Mouse (Mus musculus): ENCODE measurements around the gene Foxo3. TPM values are rescaled to one million over a fixed set of nuclear protein-coding genes. Genes with fewer than 3 reads are reported as not detected.

Gene Foxo3
- polyA plus RNA-seq, 1 experiment from 2014 or later, result 3.3 TPM

GRCm38 (mm10) chr10:42204768-42205412 is 71.7 kb downstream of the Foxo3 start:
- peaks cover 9% of the 10 kb centered on the region; the same call in 1 of the 2 replicates for H3K36me3 ChIP-seq (replicated peaks)
- H3K9me3 ChIP-seq, result peaks cover 8% of the 10 kb centered on the region; the same call in 1 of the 2 replicates
- DNase-seq (ENCODE audit: low spot score), result no peak
- WGBS, result 87% methylated on average over 20 of the region's 20 CpGs
- no peak overlapping the region for H3K4me3 ChIP-seq
- peak overlapping the region; percentile 53 for H3K27ac ChIP-seq (replicated peaks)
- peaks cover 32% of the 10 kb centered on the region for H3K4me1 ChIP-seq
- no peaks in the 10 kb centered on the region for H3K27me3 ChIP-seq (replicated peaks; ENCODE audit: low read depth, poor library complexity, severe bottlenecking)

GRCm38 (mm10) chr10:42203321-42204155 is 73.0 kb downstream of the Foxo3 start:
- DNase-seq (ENCODE audit: low spot score), result peak; percentile 73
- Histone ChIP-seq H3K27ac (replicated peaks) (peak overlapping the region; percentile 86), H3K4me1 (peaks cover 33% of the 10 kb centered on the region), H3K36me3 (replicated peaks) (peaks cover 3% of the 10 kb centered on the region; the same call in 1 of the 2 replicates), H3K4me3 (peak overlapping the region; percentile 37; the same call in 1 of the 2 replicates), H3K27me3 (replicated peaks; ENCODE audit: low read depth, poor library complexity, severe bottlenecking) (no peaks in the 10 kb centered on the region), H3K9me3 (peaks cover 3% of the 10 kb centered on the region; the same call in 1 of the 2 replicates)
- WGBS, result 40% methylated on average over 18 of the region's 18 CpGs

GRCm38 (mm10) chr10:42202561-42202960 is 74.0 kb downstream of the Foxo3 start:
- H3K9me3 ChIP-seq, result peaks cover 2% of the 10 kb centered on the region; the same call in 1 of the 2 replicates
- peak overlapping the region; percentile 73 for H3K27ac ChIP-seq (replicated peaks)
- H3K27me3 ChIP-seq (replicated peaks; ENCODE audit: low read depth, poor library complexity, severe bottlenecking), result no peaks in the 10 kb centered on the region
- peaks cover 3% of the 10 kb centered on the region for H3K36me3 ChIP-seq (replicated peaks)
- H3K4me1 ChIP-seq, result peaks cover 33% of the 10 kb centered on the region
- 84% methylated on average over 8 of the region's 8 CpGs for WGBS
- H3K4me3 ChIP-seq, result no peak overlapping the region
- DNase-seq (ENCODE audit: low spot score), result no peak

GRCm38 (mm10) chr10:42199472-42199871 is 77.1 kb downstream of the Foxo3 start:
- Histone ChIP-seq H3K36me3 (replicated peaks) (peaks cover 22% of the 10 kb centered on the region), H3K4me1 (peaks cover 49% of the 10 kb centered on the region), H3K9me3 (peaks cover 11% of the 10 kb centered on the region), H3K27ac (replicated peaks) (no peak overlapping the region), H3K27me3 (replicated peaks; ENCODE audit: low read depth, poor library complexity, severe bottlenecking) (no peaks in the 10 kb centered on the region), H3K4me3 (no peak overlapping the region)
- DNase-seq (ENCODE audit: low spot score), result no peak
- 71% methylated on average over 3 of the region's 3 CpGs for WGBS

- no peak overlapping the region for H3K27ac ChIP-seq (replicated peaks)
- WGBS, result 83% methylated on average over 3 of the region's 3 CpGs
- peaks cover 11% of the 10 kb centered on the region for H3K9me3 ChIP-seq
Measured at GRCm38 (mm10) chr10:42198682-42199081, 77.9 kb downstream of the Foxo3 start.

GRCm38 (mm10) chr10:42194784-42195183 is 81.8 kb downstream of the Foxo3 start:
- Histone ChIP-seq H3K27ac (replicated peaks) (peak overlapping the region; percentile 35; the same call in 1 of the 2 replicates), H3K4me3 (no peak overlapping the region), H3K9me3 (peaks cover 11% of the 10 kb centered on the region), H3K4me1 (peaks cover 62% of the 10 kb centered on the region), H3K27me3 (replicated peaks; ENCODE audit: low read depth, poor library complexity, severe bottlenecking) (peaks cover 11% of the 10 kb centered on the region; the same call in 1 of the 2 replicates), H3K36me3 (replicated peaks) (peaks cover 22% of the 10 kb centered on the region)
- 87% methylated on average over 6 of the region's 6 CpGs for WGBS
- no peak for DNase-seq (ENCODE audit: low spot score)

More at GRCm38 (mm10) chr10:42198682-42199081, 77.9 kb downstream of the Foxo3 start:
- Histone ChIP-seq H3K27me3 (replicated peaks; ENCODE audit: low read depth, poor library complexity, severe bottlenecking) (0 out of 2 replicates have a peak, but pooled peaks cover 4% of the 10 kb centered on the region), H3K4me1 (peaks cover 49% of the 10 kb centered on the region), H3K4me3 (no peak overlapping the region), H3K36me3 (replicated peaks) (peaks cover 22% of the 10 kb centered on the region)
- DNase-seq (ENCODE audit: low spot score), result no peak

- H3K27ac ChIP-seq (replicated peaks), result no peak overlapping the region
- 77% methylated on average over 4 of the region's 4 CpGs for WGBS
- peaks cover 11% of the 10 kb centered on the region; the same call in 1 of the 2 replicates for H3K27me3 ChIP-seq (replicated peaks; ENCODE audit: low read depth, poor library complexity, severe bottlenecking)
- peaks cover 11% of the 10 kb centered on the region for H3K9me3 ChIP-seq
- no peak for DNase-seq (ENCODE audit: low spot score)
- H3K4me3 ChIP-seq, result no peak overlapping the region
- peaks cover 67% of the 10 kb centered on the region for H3K4me1 ChIP-seq
- peaks cover 22% of the 10 kb centered on the region for H3K36me3 ChIP-seq (replicated peaks)
Measured at GRCm38 (mm10) chr10:42193981-42194380, 82.6 kb downstream of the Foxo3 start.

- H3K27ac ChIP-seq (replicated peaks), result 0 out of 2 replicates have a peak overlapping the region, but pooled peaks have one; percentile 3
- peaks cover 77% of the 10 kb centered on the region for H3K4me1 ChIP-seq
Measured at GRCm38 (mm10) chr10:42192951-42193350, 83.6 kb downstream of the Foxo3 start.

GRCm38 (mm10) chr10:42189674-42190434 is 86.7 kb downstream of the Foxo3 start:
- no peak for DNase-seq (ENCODE audit: low spot score)
- no peaks in the 10 kb centered on the region for H3K9me3 ChIP-seq
- peaks cover 12% of the 10 kb centered on the region for H3K36me3 ChIP-seq (replicated peaks)
- WGBS, result 81% methylated on average over 13 of the region's 13 CpGs
- H3K27ac ChIP-seq (replicated peaks), result no peak overlapping the region
- H3K4me3 ChIP-seq, result no peak overlapping the region
- peaks cover 66% of the 10 kb centered on the region for H3K4me1 ChIP-seq
- peaks cover 11% of the 10 kb centered on the region; the same call in 1 of the 2 replicates for H3K27me3 ChIP-seq (replicated peaks; ENCODE audit: low read depth, poor library complexity, severe bottlenecking)

More at GRCm38 (mm10) chr10:42192951-42193350, 83.6 kb downstream of the Foxo3 start:
- peaks cover 11% of the 10 kb centered on the region for H3K9me3 ChIP-seq
- 17% methylated on average over 6 of the region's 6 CpGs for WGBS
- peaks cover 22% of the 10 kb centered on the region for H3K36me3 ChIP-seq (replicated peaks)
- H3K27me3 ChIP-seq (replicated peaks; ENCODE audit: low read depth, poor library complexity, severe bottlenecking), result peaks cover 11% of the 10 kb centered on the region; the same call in 1 of the 2 replicates
- no peak overlapping the region for H3K4me3 ChIP-seq
- DNase-seq (ENCODE audit: low spot score), result no peak

GRCm38 (mm10) chr10:42189037-42189436 is 87.5 kb downstream of the Foxo3 start:
- Histone ChIP-seq H3K36me3 (replicated peaks) (peaks cover 19% of the 10 kb centered on the region), H3K4me1 (peaks cover 58% of the 10 kb centered on the region), H3K27me3 (replicated peaks; ENCODE audit: low read depth, poor library complexity, severe bottlenecking) (peaks cover 8% of the 10 kb centered on the region; the same call in 1 of the 2 replicates), H3K4me3 (no peak overlapping the region), H3K27ac (replicated peaks) (no peak overlapping the region), H3K9me3 (no peaks in the 10 kb centered on the region)
- no peak for DNase-seq (ENCODE audit: low spot score)
- 91% methylated on average over 8 of the region's 8 CpGs for WGBS

GRCm38 (mm10) chr10:42188091-42188490 is 88.5 kb downstream of the Foxo3 start:
- Histone ChIP-seq H3K9me3 (no peaks in the 10 kb centered on the region), H3K27ac (replicated peaks) (peak overlapping the region; percentile 65), H3K4me3 (no peak overlapping the region), H3K36me3 (replicated peaks) (peaks cover 28% of the 10 kb centered on the region), H3K4me1 (peaks cover 49% of the 10 kb centered on the region), H3K27me3 (replicated peaks; ENCODE audit: low read depth, poor library complexity, severe bottlenecking) (peaks cover 7% of the 10 kb centered on the region; the same call in 1 of the 2 replicates)
- DNase-seq (ENCODE audit: low spot score), result no peak
- 65% methylated on average over 9 of the region's 9 CpGs for WGBS

- no peak for DNase-seq (ENCODE audit: low spot score)
- WGBS, result 88% methylated on average over 9 of the region's 9 CpGs
- peaks cover 29% of the 10 kb centered on the region for H3K36me3 ChIP-seq (replicated peaks)
- H3K27ac ChIP-seq (replicated peaks), result no peak overlapping the region
- peaks cover 43% of the 10 kb centered on the region for H3K4me1 ChIP-seq
- H3K9me3 ChIP-seq, result no peaks in the 10 kb centered on the region
- peaks cover 7% of the 10 kb centered on the region; the same call in 1 of the 2 replicates for H3K27me3 ChIP-seq (replicated peaks; ENCODE audit: low read depth, poor library complexity, severe bottlenecking)
- no peak overlapping the region for H3K4me3 ChIP-seq
Measured at GRCm38 (mm10) chr10:42186941-42187401, 89.6 kb downstream of the Foxo3 start.

All from embryonic facial prominence, embryonic 10.5 days (tissue).